Mouse (Mus musculus) frontal cortex, postnatal 14 days (tissue): ENCODE measurements around the gene Selplg.
A peak's percentile ranks its signal among the peaks of the same experiment; 100 is the strongest.

Experiments used
- DNase-seq, 2 experiments: peaks; one replicate each; pipeline ENCODE4 v3.0.0; 2022; ENCODE audit warnings: low spot score in 2 of 2

The Selplg gene

DNA sequence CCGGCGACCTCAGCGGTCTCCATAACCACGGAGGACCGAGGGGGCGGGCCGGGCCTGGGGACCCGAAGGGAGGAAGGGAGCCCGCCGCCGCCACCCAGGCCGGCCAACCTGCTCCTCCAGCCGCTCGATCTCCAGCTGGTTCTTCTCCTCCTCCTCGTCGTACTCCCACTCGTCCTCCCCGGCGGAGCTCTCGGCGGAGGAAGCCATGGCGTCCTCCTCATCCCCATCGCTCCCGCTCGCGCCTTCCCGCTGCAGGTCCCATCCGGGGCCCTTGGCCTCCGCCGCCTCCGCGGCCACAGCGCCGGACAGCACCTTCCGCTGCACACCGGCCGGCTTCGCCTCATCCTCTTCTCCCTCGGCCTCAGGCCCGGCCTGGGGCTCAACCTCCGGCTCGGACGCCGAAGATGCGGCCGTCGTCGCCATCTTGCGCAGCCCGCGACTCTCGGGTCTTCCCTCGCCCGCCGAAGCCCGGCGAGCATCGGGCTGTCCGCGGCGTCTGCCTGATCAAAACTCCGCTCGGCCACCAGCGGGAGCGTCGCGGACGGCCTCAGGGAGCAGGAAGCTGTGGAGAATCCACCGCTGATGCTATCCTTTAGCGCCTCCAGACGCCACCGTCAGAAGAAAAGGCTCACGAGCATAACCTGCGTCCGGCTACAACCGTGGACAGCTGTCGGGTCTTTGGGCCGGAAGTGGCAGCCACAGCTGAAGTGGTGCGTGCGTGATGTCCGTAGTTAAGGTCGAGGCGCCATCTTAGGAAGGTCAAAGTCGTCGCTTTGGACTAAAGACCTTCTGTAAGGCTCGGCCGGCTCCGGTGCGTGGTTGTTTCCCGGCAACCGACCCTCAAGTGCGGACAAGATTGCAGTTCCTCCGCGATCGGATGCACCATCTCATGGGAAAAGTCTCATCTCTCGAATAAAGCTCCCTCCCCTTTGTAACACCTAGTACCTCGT lies 61.0 kb downstream of the Selplg start:
- DNase-seq: peak; percentile 85 to 87

DNA sequence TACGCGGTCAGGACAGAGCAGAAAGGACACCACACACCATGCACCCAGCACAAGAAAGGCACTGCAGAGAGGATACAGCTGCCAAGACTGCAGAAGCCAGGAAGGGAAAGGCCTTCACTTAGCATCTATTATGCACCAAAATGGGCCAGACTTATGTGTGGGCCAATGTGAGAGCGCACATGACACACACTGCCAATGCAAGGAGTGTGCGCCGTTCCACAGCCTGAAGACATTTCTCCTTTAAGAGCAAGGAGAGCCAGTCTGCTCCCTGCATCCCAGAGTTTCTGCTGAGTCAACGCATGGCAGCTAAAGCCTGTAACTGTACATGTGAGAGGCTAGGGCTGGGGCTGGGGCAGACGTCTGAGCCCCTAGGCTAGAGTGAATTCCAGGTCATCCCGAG lies 63.6 kb downstream of the Selplg start:
- no peak for DNase-seq
